Mouse (Mus musculus) fibroblast of lung, adult 2 months (primary cell): ENCODE data around the gene Poc1b.
"Not testable (repeated sequence)": the region's sequence is repeated elsewhere in the genome, so short reads cannot be mapped to it uniquely, and the experiment has no call there.

ENCODE experiments used
- DNase-seq: peaks from one replicate; pipeline ENCODE4 v3.0.0-alpha.2; 2011; ENCODE audit warnings: low read depth

Poc1b gene

DNA sequence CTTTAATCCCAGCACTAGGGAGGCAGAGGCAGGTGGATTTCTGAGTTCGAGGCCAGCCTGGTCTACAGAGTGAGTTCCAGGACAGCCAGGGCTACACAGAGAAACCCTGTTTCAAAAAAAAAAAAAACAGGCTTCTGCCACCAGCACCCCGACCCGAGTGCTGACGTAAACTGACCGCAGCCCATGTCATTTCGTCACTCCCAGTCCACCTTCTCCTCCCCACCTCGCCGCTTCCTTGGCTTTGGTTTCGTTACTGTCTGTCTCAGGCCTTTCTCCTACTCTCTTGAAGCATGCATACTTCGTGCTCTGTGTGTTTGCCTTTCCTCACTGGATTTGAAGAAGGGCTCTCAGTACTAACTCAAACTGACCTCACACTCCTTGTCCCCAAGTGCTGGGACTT is 50.9 kb downstream of the Poc1b start:
- not testable (repeated sequence) for DNase-seq

GRCm38 (mm10) chr10:99161987-99162582 is 55.2 kb downstream of the Poc1b start:
- DNase-seq: no peak

- DNase-seq: no peak
These were observed 56.2 kb downstream of the Poc1b start for GRCm38 (mm10) chr10:99163002-99163401.

DNA sequence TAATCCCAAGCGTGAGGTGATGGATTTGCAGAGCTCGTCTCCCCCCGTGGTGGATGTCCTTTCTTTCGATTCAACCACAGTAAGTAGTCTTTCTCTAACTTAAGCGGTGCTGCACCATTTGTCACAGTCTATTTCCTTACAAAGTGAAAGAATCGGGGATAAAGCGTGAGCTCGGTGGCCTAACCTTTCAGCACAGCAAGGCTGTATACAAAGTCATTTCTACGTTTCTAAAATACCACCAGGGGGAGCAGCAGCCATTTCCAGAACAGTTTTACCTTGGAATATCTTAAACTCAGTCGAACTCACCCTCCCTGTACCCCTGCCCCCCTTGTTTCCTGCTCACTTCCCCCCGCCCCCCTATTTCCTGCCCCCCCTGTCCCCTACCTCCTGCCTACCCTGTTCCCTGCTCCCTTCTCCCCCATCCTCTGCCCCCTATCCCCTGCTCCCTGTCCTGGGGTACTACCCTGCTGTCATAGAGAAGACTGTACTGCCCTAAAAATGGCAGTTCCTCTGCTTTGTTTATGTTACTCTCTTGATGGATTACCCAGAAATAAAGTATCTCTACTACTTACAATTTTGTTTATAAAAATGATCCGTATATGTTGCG is 58.1 kb downstream of the Poc1b start:
- no peak for DNase-seq

GRCm38 (mm10) chr10:99165751-99166282 is 59.0 kb downstream of the Poc1b start:
- DNase-seq: no peak

- no peak for DNase-seq
These were observed 59.6 kb downstream of the Poc1b start for GRCm38 (mm10) chr10:99166392-99166791.

- no peak for DNase-seq
These were observed 61.6 kb downstream of the Poc1b start for GRCm38 (mm10) chr10:99168404-99168803.

GRCm38 (mm10) chr10:99168840-99169764 is 62.3 kb downstream of the Poc1b start:
- no peak for DNase-seq

- no peak for DNase-seq
These were observed 62.9 kb downstream of the Poc1b start for GRCm38 (mm10) chr10:99169765-99170129.

- DNase-seq: no peak
These were observed 65.2 kb downstream of the Poc1b start for GRCm38 (mm10) chr10:99171961-99172497.

DNA sequence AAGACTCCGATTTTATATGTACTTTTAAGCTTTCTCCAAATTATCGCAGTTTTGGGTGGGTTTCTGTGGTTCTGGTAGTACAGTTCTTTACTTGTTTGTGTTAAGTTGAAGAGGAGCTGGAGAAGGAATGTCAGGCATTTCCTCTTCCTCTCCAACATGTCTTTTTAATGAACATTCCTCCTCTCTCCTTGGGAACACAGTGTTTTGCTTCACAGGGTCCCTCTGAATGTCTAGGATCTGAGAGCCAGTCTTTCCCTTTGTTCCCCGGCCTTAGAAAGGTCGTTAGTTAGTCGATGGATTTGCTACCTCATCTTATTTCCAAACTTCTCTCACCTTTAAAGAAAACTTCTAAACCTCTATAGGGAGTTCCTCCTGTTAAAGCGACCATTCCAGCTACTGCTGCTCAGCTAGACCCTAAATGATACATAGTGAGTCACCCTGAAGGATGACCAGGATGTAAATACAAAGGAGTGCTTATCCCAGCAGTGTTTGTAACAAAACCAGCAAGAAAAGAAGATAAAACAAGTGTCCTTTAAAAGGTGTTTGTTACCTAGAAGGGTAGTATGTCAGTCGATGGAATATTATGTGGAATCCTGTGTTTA is 66.2 kb downstream of the Poc1b start:
- DNase-seq: no peak

- DNase-seq: no peak
These were observed 70.1 kb downstream of the Poc1b start for GRCm38 (mm10) chr10:99176911-99177310.

- DNase-seq: no peak
These were observed 71.3 kb downstream of the Poc1b start for GRCm38 (mm10) chr10:99178118-99178517.

DNA sequence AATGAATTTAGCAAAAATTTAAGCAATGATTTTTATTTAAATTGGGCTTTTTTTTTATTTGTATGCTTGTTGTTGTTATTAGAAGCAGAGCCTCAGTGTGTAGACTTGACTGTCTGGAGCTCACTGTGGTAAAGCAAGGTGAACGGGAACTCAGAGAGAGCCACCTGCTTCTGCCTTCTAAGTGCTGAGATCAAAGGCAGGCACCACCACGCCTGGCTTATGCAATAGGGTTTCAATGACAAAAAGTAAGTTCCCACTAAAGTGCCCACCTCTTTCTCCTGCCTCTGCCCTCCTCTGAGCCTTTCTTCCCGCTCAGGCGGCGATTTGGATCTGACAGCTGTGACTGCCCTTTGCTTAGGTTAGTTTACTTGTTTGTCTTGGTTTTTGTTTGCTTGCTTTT is 72.3 kb downstream of the Poc1b start:
- DNase-seq: no peak

GRCm38 (mm10) chr10:99179566-99179965 is 72.7 kb downstream of the Poc1b start:
- DNase-seq: no peak

DNA sequence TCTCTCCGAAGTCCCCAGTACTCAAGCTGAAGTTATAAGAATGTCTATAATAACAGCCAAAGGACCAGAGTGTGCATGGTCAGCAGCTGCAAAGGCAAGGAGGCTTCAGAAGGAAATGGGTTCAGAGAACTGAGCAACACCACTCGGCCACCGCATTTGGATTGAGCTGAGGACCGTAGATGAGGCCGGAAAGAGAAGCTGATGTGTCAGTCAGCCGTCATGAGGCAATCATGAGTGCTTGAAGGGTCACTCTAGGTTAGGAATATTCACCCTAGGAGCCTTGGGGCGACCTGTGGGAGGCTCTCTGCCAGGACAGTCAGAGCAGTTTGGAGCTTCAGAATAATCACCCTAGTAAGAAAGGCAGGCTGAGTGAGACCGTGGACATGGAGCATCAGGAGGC is 74.7 kb downstream of the Poc1b start:
- DNase-seq: no peak

DNA sequence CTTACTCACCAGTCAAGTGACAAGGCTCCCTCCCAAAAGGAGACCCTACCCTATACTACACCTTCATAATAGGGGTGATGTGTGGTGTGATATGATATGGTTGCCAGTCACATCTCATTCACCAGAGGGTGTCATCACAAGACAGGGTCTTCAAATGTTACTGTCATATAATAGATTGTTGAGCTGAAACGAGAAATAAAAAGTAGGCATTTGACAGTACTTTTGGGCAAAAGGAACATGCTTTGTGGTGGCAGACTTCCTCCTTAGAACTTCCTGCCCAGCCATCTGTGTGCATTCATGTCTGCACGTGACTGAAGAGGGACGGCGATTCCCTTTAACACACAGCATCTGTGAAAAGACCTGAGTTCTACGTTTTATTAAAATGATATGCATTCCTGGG is 75.3 kb downstream of the Poc1b start:
- DNase-seq: no peak

- no peak for DNase-seq
These were observed 81.3 kb downstream of the Poc1b start for GRCm38 (mm10) chr10:99188175-99188574.

GRCm38 (mm10) chr10:99188656-99189603 is 82.1 kb downstream of the Poc1b start:
- DNase-seq: no peak

DNA sequence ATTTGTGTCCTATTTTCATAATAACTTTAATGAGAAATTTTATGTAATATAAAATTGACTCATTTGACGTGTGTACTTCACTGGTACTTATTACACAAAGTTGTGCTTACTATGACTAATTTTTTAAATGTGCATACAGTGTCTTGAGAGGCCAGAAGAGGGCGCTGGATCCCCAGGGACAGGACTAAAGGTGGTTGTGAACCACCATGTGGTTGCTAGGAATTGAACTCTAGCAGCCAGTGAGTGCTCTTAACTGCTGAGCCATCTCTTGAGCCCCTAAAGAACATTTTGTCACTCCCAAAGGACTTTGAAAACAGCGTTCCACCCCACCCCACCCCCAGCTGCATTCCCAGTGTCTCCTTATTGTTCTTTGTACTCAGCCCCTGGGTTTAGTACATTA is 84.0 kb downstream of the Poc1b start:
- no peak for DNase-seq

DNA sequence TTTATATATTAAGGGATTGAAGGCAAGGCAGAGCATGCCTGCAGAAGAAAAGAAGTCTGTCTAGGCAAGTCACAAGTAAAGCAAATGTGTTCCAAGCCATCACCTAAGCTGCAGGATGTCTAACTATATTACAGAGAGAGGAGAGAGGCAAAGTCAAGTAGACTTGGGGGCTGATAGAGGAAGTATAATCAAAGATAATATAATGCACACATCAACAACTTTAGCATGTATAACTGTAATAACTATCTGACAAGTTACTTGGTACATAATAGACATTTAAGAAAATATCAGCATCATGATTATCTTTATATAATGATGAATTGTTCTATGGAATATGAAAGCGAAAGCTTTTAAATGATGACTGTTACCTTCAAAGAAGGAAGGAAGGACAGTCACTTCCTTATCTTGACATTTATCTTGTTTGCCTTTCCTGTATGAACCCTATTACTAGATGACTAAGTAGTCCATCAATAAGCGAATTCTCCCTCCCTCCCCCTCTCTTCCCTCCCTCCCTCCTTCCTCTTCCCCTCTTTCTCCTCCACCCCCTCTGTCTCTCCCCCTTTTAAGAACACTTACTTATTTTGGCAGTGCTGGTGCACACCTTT is 87.7 kb downstream of the Poc1b start:
- no peak for DNase-seq
